Mouse (Mus musculus): ENCODE measurements around the gene Prss50.

The Prss50 gene

GRCm38 (mm10) chr9:110907838-110908630 is 50.3 kb downstream of the Prss50 start:
- DNase-seq, result no peak

GRCm38 (mm10) chr9:110908631-110909016 is 50.9 kb downstream of the Prss50 start:
- no peak for DNase-seq

DNA sequence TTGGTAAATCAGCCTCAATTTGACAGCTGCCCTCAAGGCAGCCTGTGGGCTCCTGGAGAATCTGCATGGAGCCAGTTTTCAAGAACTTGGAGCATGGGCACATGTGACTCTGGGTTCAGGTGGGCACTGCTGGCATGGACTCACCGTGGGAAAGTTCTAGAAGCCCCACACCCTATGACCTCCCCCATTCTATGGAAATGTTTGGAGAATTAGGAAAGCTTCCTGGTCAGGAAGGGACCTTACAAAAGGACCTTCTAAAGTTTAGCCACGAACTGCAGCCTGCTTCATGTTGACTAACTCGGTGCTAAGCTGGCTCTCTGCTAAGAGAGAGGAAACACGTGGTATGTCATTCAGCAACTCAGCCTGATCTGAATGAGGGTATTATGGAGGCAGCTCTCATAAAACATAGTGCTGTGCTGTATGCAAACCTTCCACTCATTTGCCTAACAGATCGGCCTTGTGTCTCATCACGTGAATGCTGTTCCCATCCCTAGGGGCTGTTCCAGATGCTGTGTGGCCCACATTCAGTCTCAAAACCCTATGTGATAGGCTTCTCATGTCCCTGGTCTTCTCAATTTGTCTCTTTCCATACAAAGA is 51.7 kb downstream of the Prss50 start:
- DNase-seq, result no peak
